ENCODE assay signal across 29 mouse cellular contexts in genomic region chr17:50853220-50853619, GRCm38 (mm10).
DNase-seq lines count a peak whose midpoint lies in the region; ATAC-seq and TF ChIP-seq lines count a peak whose summit lies in the region.
"Had no signal": no experiment of that assay in that cellular context is flagged by ENCODE, and none has a peak within 500 bp of the region (broad histone marks: within the 10 kb centered on the region; RNA-seq: fewer than 3 reads in every experiment).

No protein-coding gene starts in this region.

- no peak overlapping the region for H3K9ac ChIP-seq in neural tube, embryonic 11.5 days (ENCODE audit: low read length)
- no peak overlapping the region for H3K9ac ChIP-seq in neural tube, embryonic 15.5 days (replicated peaks)
- H3K9ac ChIP-seq: limb, embryonic 15.5 days; liver, embryonic 13.5 days; neural tube, embryonic 12.5 days had no signal

- peak; percentile 22 for DNase-seq in kidney, adult 2 months
- DNase-seq in kidney, postnatal 4 days: no peak
- peak; percentile 19 for DNase-seq in neural tube, embryonic 11.5 days (ENCODE audit: low spot score)
- DNase-seq in forelimb bud, embryonic 11.5 days (ENCODE audit: low read depth, low spot score): peak; percentile 40
- DNase-seq in thymus, postnatal 10 days (ENCODE audit: low spot score in 2 of 2): no peak
- DNase-seq in left cerebral cortex, adult 9 months (ENCODE audit: low spot score in 2 of 2): no peak
- DNase-seq: adrenal gland, adult 2 months; adrenal gland, postnatal 36 days; cerebellum, adult 2 months; cerebellum, postnatal 14 days; gastrocnemius, postnatal 14 days; heart, postnatal 14 days; kidney, adult 18-20 months; liver, embryonic 13.5 days; lung, adult 18-20 months; lung, postnatal 4 days; midbrain, embryonic 14.5 days; right cerebral cortex, postnatal 4 days; thymus, adult 2 months; thymus, postnatal 4 days had no signal

- no peak for ATAC-seq in neural tube, embryonic 11.5 days (ENCODE audit: insufficient read depth, low FRiP score, low TSS enrichment)
- ATAC-seq in neural tube, embryonic 15.5 days (ENCODE audit: low FRiP score): no peak
- ATAC-seq: hindbrain, embryonic 16.5 days; lung, postnatal 0 days had no signal

- no peak for TF ChIP-seq POLR2A in kidney, adult 2 months (IDR thresholded peaks at IDR 0.05; ENCODE audit: low read depth, low read length)

- no peak overlapping the region for H3K4me3 ChIP-seq in kidney, adult 2 months (ENCODE audit: insufficient read depth, low read depth, low read length)
- H3K4me3 ChIP-seq in neural tube, embryonic 11.5 days (ENCODE audit: low read depth, low read length): no peak overlapping the region
- H3K4me3 ChIP-seq in neural tube, embryonic 15.5 days (replicated peaks): no peak overlapping the region
- H3K4me3 ChIP-seq: erythroblast, embryonic 14.5 days; limb, embryonic 10.5 days; limb, embryonic 15.5 days; liver, embryonic 13.5 days; megakaryocyte, embryonic 14.5 days; neural tube, embryonic 12.5 days had no signal

- no peaks in the 10 kb centered on the region for H3K9me3 ChIP-seq in neural tube, embryonic 11.5 days (ENCODE audit: control insufficient read depth, low read length)
- no peaks in the 10 kb centered on the region for H3K9me3 ChIP-seq in neural tube, embryonic 15.5 days (replicated peaks)
- H3K9me3 ChIP-seq: G1E; limb, embryonic 10.5 days; limb, embryonic 15.5 days; liver, embryonic 13.5 days; megakaryocyte, embryonic 14.5 days; neural tube, embryonic 12.5 days had no signal

- no peaks in the 10 kb centered on the region; the same call in 1 of the 2 replicates for H3K4me1 ChIP-seq in kidney, adult 2 months (ENCODE audit: control insufficient read depth, insufficient read depth, low read length)
- 0 out of 2 replicates have a peak, but pooled peaks cover 2% of the 10 kb centered on the region for H3K4me1 ChIP-seq in neural tube, embryonic 11.5 days (ENCODE audit: control insufficient read depth, insufficient read depth, low read length)
- H3K4me1 ChIP-seq in neural tube, embryonic 15.5 days: no peaks in the 10 kb centered on the region
- H3K4me1 ChIP-seq: limb, embryonic 15.5 days; liver, embryonic 13.5 days; megakaryocyte, embryonic 14.5 days; neural tube, embryonic 12.5 days had no signal

- no peak for TF ChIP-seq CTCF in kidney, adult 2 months (conservative IDR thresholded peaks at IDR 0.05; ENCODE audit: insufficient read depth, insufficient read length, low read depth, low read length)

- H3K27ac ChIP-seq in kidney, adult 2 months (ENCODE audit: insufficient read depth, low read depth, low read length): no peak overlapping the region
- H3K27ac ChIP-seq in neural tube, embryonic 11.5 days (ENCODE audit: low read depth, low read length): no peak overlapping the region
- no peak overlapping the region for H3K27ac ChIP-seq in neural tube, embryonic 15.5 days (replicated peaks)
- H3K27ac ChIP-seq: limb, embryonic 10.5 days; limb, embryonic 15.5 days; liver, embryonic 13.5 days; neural tube, embryonic 12.5 days had no signal

- no peaks in the 10 kb centered on the region for H3K36me3 ChIP-seq in kidney, adult 2 months (ENCODE audit: control insufficient read depth, insufficient read depth, low read length)
- H3K36me3 ChIP-seq in neural tube, embryonic 11.5 days (ENCODE audit: control insufficient read depth, insufficient read depth, low read length): no peaks in the 10 kb centered on the region
- no peaks in the 10 kb centered on the region for H3K36me3 ChIP-seq in neural tube, embryonic 15.5 days
- H3K36me3 ChIP-seq: limb, embryonic 10.5 days; limb, embryonic 15.5 days; liver, embryonic 13.5 days; neural tube, embryonic 12.5 days had no signal

- H3K27me3 ChIP-seq in kidney, adult 2 months (replicated peaks; ENCODE audit: control insufficient read depth, insufficient read depth, low read length): no peaks in the 10 kb centered on the region
- no peaks in the 10 kb centered on the region for H3K27me3 ChIP-seq in neural tube, embryonic 11.5 days (ENCODE audit: control insufficient read depth, insufficient read depth, low read length)
- H3K27me3 ChIP-seq in neural tube, embryonic 15.5 days (replicated peaks): no peaks in the 10 kb centered on the region
- H3K27me3 ChIP-seq: limb, embryonic 15.5 days; liver, embryonic 13.5 days; megakaryocyte, embryonic 14.5 days; neural tube, embryonic 12.5 days had no signal

- WGBS in kidney, adult 2 months: 36% methylated on average over 3 of the region's 3 CpGs
- 6% methylated on average over 3 of the region's 3 CpGs for WGBS in neural tube, embryonic 11.5 days
- 9% methylated on average over 3 of the region's 3 CpGs for WGBS in neural tube, embryonic 15.5 days

- no peak overlapping the region for H3K4me2 ChIP-seq in neural tube, embryonic 11.5 days (ENCODE audit: low read depth)
- H3K4me2 ChIP-seq in neural tube, embryonic 15.5 days: no peak overlapping the region
- H3K4me2 ChIP-seq: limb, embryonic 15.5 days; liver, embryonic 13.5 days; neural tube, embryonic 12.5 days had no signal

Comparison
In these comparisons a context has a peak if more than half of its experiments do, and no peak if none do; other contexts are left out.
1. DNase-seq: peak in kidney, adult 2 months (single experiment), neural tube, embryonic 11.5 days (single experiment) and forelimb bud, embryonic 11.5 days (single experiment); none in kidney, postnatal 4 days (0 of 2), thymus, postnatal 10 days (0 of 2) and left cerebral cortex, adult 9 months (0 of 2).